Mouse (Mus musculus): Measurements from ENCODE around the gene Mettl24.

GRCm38 (mm10) chr10:40778472-40778871 lies 95.4 kb downstream of the Mettl24 start:
- TF ChIP-seq CTCF (IDR thresholded peaks at IDR 0.05; ENCODE audit: control insufficient read depth, insufficient read depth, insufficient replicate concordance, low read depth, low read length) (no peak), POLR2A (IDR thresholded peaks at IDR 0.05; ENCODE audit: control insufficient read depth, low read depth, low read length) (no peak)
